Mouse (Mus musculus): ENCODE measurements around the gene Slc22a8.

The Slc22a8 gene

GRCm38 (mm10) chr19:8599229-8599628 is 8.2 kb downstream of the Slc22a8 start:
- no peak for DNase-seq

DNA sequence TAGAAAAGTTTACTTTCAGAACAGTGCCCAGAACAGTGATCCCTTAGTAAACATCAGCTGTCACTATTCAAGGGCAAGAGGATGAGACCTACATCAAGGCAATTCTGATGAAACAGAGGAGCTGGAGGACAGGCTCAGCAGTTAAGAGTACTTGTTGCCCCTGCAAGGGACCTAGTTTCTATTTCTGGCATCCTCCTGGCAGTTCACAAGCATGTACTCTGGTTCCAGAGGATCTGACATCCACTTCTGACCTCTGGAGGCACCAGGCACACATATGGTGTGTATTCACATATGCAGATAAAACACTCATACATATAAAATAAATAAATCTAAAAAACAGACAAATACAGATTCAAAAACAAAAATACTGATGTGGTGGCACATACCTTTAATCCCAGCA is 10.9 kb downstream of the Slc22a8 start:
- no peak for DNase-seq

DNA sequence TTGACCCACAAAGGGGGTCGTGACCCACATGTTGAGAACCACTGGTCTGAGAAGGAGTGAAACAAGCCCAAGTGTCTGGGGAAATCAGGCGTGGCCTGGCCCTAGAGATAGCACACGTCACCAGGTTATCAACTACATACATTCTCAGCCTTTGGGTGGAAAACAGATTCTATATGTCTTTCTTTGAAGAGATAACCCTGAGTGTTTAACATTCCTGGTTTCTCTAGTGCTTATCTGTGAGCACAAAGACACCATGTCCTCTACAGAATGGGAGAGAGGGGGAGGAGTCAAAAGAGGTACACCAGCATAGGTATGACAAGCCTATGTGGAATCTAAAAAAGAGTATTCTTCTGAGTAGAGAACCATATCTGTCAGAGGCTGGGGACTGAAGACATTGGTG is 11.9 kb downstream of the Slc22a8 start:
- no peak for DNase-seq

GRCm38 (mm10) chr19:8604536-8605240 is 13.6 kb downstream of the Slc22a8 start:
- no peak for DNase-seq

GRCm38 (mm10) chr19:8605241-8605558 is 14.1 kb downstream of the Slc22a8 start:
- DNase-seq = no peak

DNA sequence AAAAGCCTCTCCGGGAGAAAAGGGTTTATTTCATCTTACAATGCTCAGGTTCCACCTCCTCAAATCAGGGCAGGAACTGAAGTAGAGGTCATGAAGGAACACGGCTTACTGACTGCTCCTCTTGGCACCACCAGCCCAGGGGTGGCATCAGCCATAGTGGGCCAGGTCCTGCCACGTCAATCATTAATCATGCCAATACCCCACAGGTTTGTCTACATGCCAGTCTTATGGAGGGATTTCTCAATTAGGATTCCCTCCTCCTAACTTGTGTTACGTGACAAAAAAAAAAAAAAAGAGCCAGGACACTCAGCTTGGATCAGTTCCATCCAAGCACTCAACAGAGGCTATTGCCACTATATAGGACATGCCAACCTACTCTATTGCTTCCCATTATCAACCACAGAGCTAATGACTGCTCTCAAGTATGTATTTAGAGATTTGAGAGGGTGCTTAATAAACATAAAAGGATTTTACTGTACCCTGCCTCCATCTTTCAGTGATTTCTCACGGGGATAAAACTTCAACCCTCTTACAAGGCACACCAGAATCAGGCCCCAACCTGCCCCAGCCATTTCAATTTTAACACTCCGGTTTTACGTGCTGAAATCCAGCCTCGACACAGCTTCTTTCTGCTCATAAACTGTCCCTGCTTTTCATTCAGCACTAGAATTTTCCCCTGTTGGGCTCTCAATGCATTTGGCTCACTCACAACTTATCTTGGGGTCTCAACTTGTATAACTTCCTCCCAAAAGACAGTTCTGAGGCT is 20.5 kb downstream of the Slc22a8 start:
- DNase-seq = no peak

DNA sequence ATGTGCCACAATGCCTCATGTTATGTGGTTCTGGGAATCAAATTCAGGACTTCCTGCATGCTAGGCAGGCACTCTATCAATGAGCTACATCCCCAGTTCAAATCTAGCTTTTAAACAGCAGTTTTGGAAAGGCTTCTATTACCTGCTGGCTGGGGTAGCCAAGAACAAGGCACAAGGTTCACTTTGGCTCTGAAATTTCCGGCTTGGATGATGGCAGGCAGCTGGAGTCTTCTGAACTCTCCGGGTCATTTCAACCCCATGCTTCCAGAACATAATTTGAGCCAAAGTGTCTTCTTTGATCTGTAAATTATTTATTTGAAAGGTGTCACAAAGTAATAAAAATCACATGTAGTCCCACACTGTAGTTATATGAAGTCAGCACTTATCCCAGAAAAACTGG is 22.1 kb downstream of the Slc22a8 start:
- no peak for DNase-seq

DNA sequence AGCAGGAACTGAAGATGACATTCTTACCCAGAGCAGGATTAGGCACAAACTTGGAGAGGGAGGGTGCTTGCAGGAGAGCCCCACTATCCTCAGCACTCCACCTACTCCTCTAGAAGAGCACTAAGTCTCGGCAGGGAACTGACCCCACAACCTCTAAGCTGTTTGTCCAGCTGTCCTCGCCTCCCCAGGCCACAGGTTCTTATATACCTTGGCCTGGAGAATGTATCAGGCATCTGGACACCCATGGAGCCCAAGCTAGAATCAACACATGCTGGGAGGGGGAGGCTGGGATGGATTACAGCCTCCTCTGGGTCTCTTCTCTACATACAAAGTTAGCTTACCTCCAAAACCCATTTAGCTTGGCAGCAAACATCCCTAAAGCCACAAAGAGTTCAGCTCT is 23.3 kb downstream of the Slc22a8 start:
- DNase-seq = no peak

DNA sequence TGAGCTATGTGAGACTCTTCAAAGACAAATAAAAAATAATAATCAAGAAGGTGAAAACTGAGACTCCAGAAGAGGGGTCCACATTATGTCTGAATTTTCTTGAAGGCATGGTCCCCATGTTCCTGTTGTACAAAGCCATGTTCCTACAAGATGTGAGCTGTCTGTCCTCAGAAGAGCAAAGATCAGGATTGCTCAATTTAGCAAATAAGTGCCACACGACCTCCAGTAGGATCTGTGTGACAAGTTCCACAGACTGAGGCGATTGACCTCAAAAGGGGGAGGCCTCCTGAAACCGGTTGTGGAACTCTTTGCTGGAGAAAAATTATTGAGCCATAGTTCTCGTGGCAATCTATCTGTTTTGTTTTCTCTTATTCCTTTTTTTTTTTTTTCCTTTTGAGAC is 25.3 kb downstream of the Slc22a8 start:
- DNase-seq = no peak

- no peak for DNase-seq
Measured at GRCm38 (mm10) chr19:8617904-8618303, 26.9 kb downstream of the Slc22a8 start, which contains the start of gene Slc22a6. Gene Slc22a6, plus strand, starts transcription at chr19:8618039.

GRCm38 (mm10) chr19:8621098-8621497 is 30.0 kb downstream of the Slc22a8 start:
- DNase-seq = no peak

GRCm38 (mm10) chr19:8630249-8630648 is 39.2 kb downstream of the Slc22a8 start:
- no peak for DNase-seq

DNA sequence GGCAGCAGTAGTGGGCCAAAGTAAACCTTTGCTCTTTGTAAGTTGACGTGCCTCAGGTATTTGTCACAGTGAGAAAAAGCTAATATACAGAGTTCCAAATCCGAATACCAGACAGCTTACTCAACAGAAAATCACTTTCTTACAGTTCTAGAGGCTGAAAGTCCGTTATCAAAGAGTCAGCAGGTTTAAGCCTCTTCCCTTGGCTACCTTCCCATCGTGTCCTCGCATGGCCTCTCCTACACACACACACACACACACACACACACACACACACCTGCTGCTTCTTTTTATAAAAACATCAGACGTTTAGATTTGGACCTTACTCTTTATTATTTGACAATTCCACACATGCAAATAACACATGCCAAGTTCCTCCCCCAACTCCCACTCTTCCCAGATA is 39.8 kb downstream of the Slc22a8 start:
- no peak for DNase-seq

DNA sequence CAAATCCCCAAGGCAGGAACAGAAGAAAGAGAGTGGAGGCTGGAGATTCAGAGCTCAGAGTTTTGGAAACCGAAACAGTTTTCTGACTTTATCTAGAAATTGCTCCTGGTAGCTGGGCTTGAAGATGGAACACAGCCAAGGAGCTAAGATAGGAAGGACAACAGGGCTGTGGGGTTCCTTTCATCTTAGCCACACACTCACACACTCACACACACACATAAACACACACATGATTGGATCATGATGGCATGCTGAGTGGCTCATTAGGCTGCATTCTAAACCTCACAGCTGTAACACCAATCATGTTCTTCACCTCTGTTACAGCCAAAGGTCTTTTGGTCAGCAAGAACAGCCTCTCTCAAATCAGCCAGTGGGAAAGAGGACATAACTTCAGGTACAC is 41.0 kb downstream of the Slc22a8 start:
- no peak for DNase-seq

DNA sequence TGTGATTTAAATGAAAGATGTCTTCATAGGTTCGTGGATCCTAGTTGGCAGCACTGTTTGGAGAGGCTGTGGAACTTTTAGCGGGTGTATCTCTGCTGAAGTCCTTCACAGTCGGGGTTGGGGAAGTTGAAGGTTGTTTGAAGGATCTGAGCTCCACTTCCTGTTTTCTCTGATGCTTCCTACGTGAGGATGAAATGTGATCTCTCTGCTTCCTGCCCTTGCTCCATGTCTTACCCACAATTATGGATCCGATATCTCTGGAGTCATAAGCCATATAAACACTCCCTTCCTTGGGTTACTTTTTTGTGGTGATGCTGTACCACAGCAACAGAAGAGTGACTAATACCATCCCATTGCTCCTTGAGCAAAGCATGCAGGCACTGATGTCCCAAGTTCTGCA is 51.0 kb downstream of the Slc22a8 start:
- DNase-seq = no peak

DNA sequence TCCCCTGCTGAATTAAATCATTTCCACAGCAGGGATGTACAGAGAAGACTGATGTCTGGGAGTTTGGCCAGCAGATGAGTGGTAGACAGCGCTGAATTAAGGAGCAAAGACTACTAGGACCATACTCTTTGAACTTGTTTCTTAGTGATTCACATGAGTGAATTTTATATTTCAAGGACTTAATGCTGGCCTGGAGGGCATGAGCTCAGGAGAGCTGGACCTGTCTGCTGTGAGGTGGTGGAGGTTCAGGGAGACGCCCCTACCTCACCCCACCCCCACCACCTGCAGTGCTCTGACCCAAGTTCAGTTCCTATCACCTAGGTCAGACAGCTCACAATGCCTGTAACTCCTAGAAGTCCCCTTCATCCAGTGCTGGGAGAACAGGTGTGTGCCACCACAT is 55.3 kb downstream of the Slc22a8 start:
- DNase-seq = no peak

- DNase-seq = no peak
Measured at GRCm38 (mm10) chr19:8655833-8656232, 64.8 kb downstream of the Slc22a8 start.

DNA sequence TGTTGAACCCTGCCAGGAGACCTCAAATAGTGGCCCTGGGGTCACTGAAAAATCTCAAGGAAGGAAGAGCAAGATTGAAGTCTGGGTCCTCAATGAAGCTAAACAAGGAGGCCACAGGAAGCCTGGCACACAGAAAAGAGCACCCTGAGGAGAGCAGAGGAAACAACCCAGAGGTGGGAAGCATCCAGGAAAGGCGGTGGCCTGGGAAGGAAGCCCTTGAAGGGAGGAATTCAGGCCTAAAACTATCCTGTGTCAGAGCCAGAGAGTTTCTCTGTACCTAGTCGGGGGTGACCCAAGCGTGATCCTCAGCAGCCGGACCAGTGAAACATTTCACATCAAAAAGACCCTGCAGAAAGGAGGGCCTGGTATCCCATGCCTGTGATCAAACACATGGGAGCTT is 65.3 kb downstream of the Slc22a8 start:
- DNase-seq = no peak
